Mouse (Mus musculus): Measurements from ENCODE around the gene Shmt2. TPM values are rescaled to one million over a fixed set of nuclear protein-coding genes. Genes with fewer than 3 reads are reported as not detected.
A peak's percentile ranks its signal among the peaks of the same experiment; 100 is the strongest.

The Shmt2 gene
- polyA plus RNA-seq, 1 experiment: 57.7 TPM

GRCm38 (mm10) chr10:127536586-127537314 lies 14.5 kb upstream of the Shmt2 start:
- no peak overlapping the region for H3K4me3 ChIP-seq (replicated peaks; ENCODE audit: extremely low read depth, low read depth, low read length)
- 17% methylated on average over 8 of the region's 8 CpGs for WGBS
- DNase-seq: no peak
- peaks cover 7% of the 10 kb centered on the region for H3K4me1 ChIP-seq (ENCODE audit: control insufficient read depth, insufficient read depth, low read length)
- TF ChIP-seq CTCF (IDR thresholded peaks at IDR 0.05; ENCODE audit: insufficient read depth, low read length) (peak; percentile 23; the same call in 1 of the 2 replicates), POLR2A (IDR thresholded peaks at IDR 0.05; ENCODE audit: borderline replicate concordance, extremely low read depth, low read depth, low read length) (no peak)

GRCm38 (mm10) chr10:127534929-127535384 lies 12.7 kb upstream of the Shmt2 start:
- 1% methylated on average over 29 of the region's 30 CpGs for WGBS
- H3K4me1 ChIP-seq (ENCODE audit: control insufficient read depth, insufficient read depth, low read length): peaks cover 7% of the 10 kb centered on the region
- DNase-seq: no peak
- no peak overlapping the region for H3K4me3 ChIP-seq (replicated peaks; ENCODE audit: extremely low read depth, low read depth, low read length)
- TF ChIP-seq POLR2A (IDR thresholded peaks at IDR 0.05; ENCODE audit: borderline replicate concordance, extremely low read depth, low read depth, low read length) (no peak), CTCF (IDR thresholded peaks at IDR 0.05; ENCODE audit: insufficient read depth, low read length) (no peak)

- Histone ChIP-seq H3K4me1 (ENCODE audit: control insufficient read depth, insufficient read depth, low read length) (peaks cover 7% of the 10 kb centered on the region), H3K4me3 (replicated peaks; ENCODE audit: extremely low read depth, low read depth, low read length) (no peak within 1 kb of the TSS)
- WGBS: under 1% methylated on average over 61 of the region's 78 CpGs
- no peak for DNase-seq
- TF ChIP-seq POLR2A (IDR thresholded peaks at IDR 0.05; ENCODE audit: borderline replicate concordance, extremely low read depth, low read depth, low read length): no peak
- TF ChIP-seq CTCF (IDR thresholded peaks at IDR 0.05; ENCODE audit: insufficient read depth, low read length): no peak
Measured at GRCm38 (mm10) chr10:127534036-127534928, 12.0 kb upstream of the Shmt2 start, which contains the start of gene Nxph4. TSS of gene Nxph4 (minus strand) at chr10:127534559.

- no peak for TF ChIP-seq CTCF (IDR thresholded peaks at IDR 0.05; ENCODE audit: insufficient read depth, low read length)
- TF ChIP-seq POLR2A (IDR thresholded peaks at IDR 0.05; ENCODE audit: borderline replicate concordance, extremely low read depth, low read depth, low read length): no peak
- peaks cover 7% of the 10 kb centered on the region for H3K4me1 ChIP-seq (ENCODE audit: control insufficient read depth, insufficient read depth, low read length)
- 14% methylated on average over 4 of the region's 4 CpGs for WGBS
- DNase-seq: no peak
- no peak overlapping the region for H3K4me3 ChIP-seq (replicated peaks; ENCODE audit: extremely low read depth, low read depth, low read length)
Measured at GRCm38 (mm10) chr10:127531548-127531947, 9.3 kb upstream of the Shmt2 start.

- Histone ChIP-seq H3K4me1 (ENCODE audit: control insufficient read depth, insufficient read depth, low read length) (peaks cover 10% of the 10 kb centered on the region), H3K4me3 (replicated peaks; ENCODE audit: extremely low read depth, low read depth, low read length) (no peak overlapping the region)
- DNase-seq: no peak
- TF ChIP-seq CTCF (IDR thresholded peaks at IDR 0.05; ENCODE audit: insufficient read depth, low read length) (no peak), POLR2A (IDR thresholded peaks at IDR 0.05; ENCODE audit: borderline replicate concordance, extremely low read depth, low read depth, low read length) (no peak)
- 2% methylated on average over 25 of the region's 25 CpGs for WGBS
Measured at GRCm38 (mm10) chr10:127530945-127531344, 8.7 kb upstream of the Shmt2 start.

- WGBS: 17% methylated on average over 17 of the region's 17 CpGs
- TF ChIP-seq CTCF (IDR thresholded peaks at IDR 0.05; ENCODE audit: insufficient read depth, low read length) (no peak), POLR2A (IDR thresholded peaks at IDR 0.05; ENCODE audit: borderline replicate concordance, extremely low read depth, low read depth, low read length) (no peak)
- DNase-seq: no peak
- peaks cover 3% of the 10 kb centered on the region; the same call in 1 of the 2 replicates for H3K4me1 ChIP-seq (ENCODE audit: control insufficient read depth, insufficient read depth, low read length)
- H3K4me3 ChIP-seq (replicated peaks; ENCODE audit: extremely low read depth, low read depth, low read length): no peak overlapping the region
Measured at GRCm38 (mm10) chr10:127527481-127527880, 5.2 kb upstream of the Shmt2 start.

- WGBS: under 1% methylated on average over 26 of the region's 26 CpGs
- H3K4me3 ChIP-seq (replicated peaks; ENCODE audit: extremely low read depth, low read depth, low read length): no peak overlapping the region
- TF ChIP-seq CTCF (IDR thresholded peaks at IDR 0.05; ENCODE audit: insufficient read depth, low read length) (no peak), POLR2A (IDR thresholded peaks at IDR 0.05; ENCODE audit: borderline replicate concordance, extremely low read depth, low read depth, low read length) (no peak)
- peaks cover 3% of the 10 kb centered on the region; the same call in 1 of the 2 replicates for H3K4me1 ChIP-seq (ENCODE audit: control insufficient read depth, insufficient read depth, low read length)
- peak; percentile 43 for DNase-seq
Measured at GRCm38 (mm10) chr10:127526681-127527080, 4.4 kb upstream of the Shmt2 start.

GRCm38 (mm10) chr10:127526048-127526447 lies 3.8 kb upstream of the Shmt2 start:
- no peak overlapping the region for H3K4me3 ChIP-seq (replicated peaks; ENCODE audit: extremely low read depth, low read depth, low read length)
- peaks cover 3% of the 10 kb centered on the region; the same call in 1 of the 2 replicates for H3K4me1 ChIP-seq (ENCODE audit: control insufficient read depth, insufficient read depth, low read length)
- WGBS: 4% methylated on average over 26 of the region's 26 CpGs
- no peak for DNase-seq
- TF ChIP-seq POLR2A (IDR thresholded peaks at IDR 0.05; ENCODE audit: borderline replicate concordance, extremely low read depth, low read depth, low read length) (no peak), CTCF (IDR thresholded peaks at IDR 0.05; ENCODE audit: insufficient read depth, low read length) (no peak)

GRCm38 (mm10) chr10:127524646-127525255 lies 2.5 kb upstream of the Shmt2 start:
- TF ChIP-seq POLR2A (IDR thresholded peaks at IDR 0.05; ENCODE audit: borderline replicate concordance, extremely low read depth, low read depth, low read length) (no peak), CTCF (IDR thresholded peaks at IDR 0.05; ENCODE audit: insufficient read depth, low read length) (no peak)
- H3K4me3 ChIP-seq (replicated peaks; ENCODE audit: extremely low read depth, low read depth, low read length): no peak overlapping the region
- 15% methylated on average over 23 of the region's 23 CpGs for WGBS
- H3K4me1 ChIP-seq (ENCODE audit: control insufficient read depth, insufficient read depth, low read length): peaks cover 3% of the 10 kb centered on the region; the same call in 1 of the 2 replicates
- no peak for DNase-seq
